Mouse (Mus musculus): ENCODE measurements around the gene Olfr97.
"Not testable (repeated sequence)": the region's sequence is repeated elsewhere in the genome, so short reads cannot be mapped to it uniquely, and the experiment has no call there.

Olfr97 gene

GRCm38 (mm10) chr17:37237230-37237629 lies at the start of gene Olfr97:
Gene Olfr97 (minus strand): TSS chr17:37237330.
- not testable (repeated sequence) for DNase-seq (ENCODE audit: low spot score)

GRCm38 (mm10) chr17:37283360-37283759 lies 46.2 kb upstream of the Olfr97 start, which contains the start of gene Olfr99:
Gene Olfr99 (minus strand): TSS chr17:37283460.
- no peak for DNase-seq (ENCODE audit: low spot score)

GRCm38 (mm10) chr17:37280331-37280730 lies 43.2 kb upstream of the Olfr97 start:
- DNase-seq (ENCODE audit: low spot score), result no peak

GRCm38 (mm10) chr17:37276573-37276972 lies 39.4 kb upstream of the Olfr97 start:
- DNase-seq (ENCODE audit: low spot score), result no peak

- no peak for DNase-seq (ENCODE audit: low spot score)
These were observed 38.6 kb upstream of the Olfr97 start for GRCm38 (mm10) chr17:37275626-37276248.

GRCm38 (mm10) chr17:37270702-37271092 lies 33.6 kb upstream of the Olfr97 start:
- peak; percentile 17 for DNase-seq (ENCODE audit: low spot score)

- peak; percentile 95 for DNase-seq (ENCODE audit: low spot score)
These were observed 33.0 kb upstream of the Olfr97 start, which contains the start of gene H2-M3 for GRCm38 (mm10) chr17:37270058-37270701. Gene H2-M3 (plus strand): TSS chr17:37270220.

GRCm38 (mm10) chr17:37263626-37264025 lies 26.5 kb upstream of the Olfr97 start, which contains the start of gene Olfr98:
Gene Olfr98 (minus strand): TSS chr17:37263749.
- DNase-seq (ENCODE audit: low spot score), result no peak

- peak; percentile 7 for DNase-seq (ENCODE audit: low spot score)
These were observed 13.4 kb upstream of the Olfr97 start for GRCm38 (mm10) chr17:37250544-37250943.

GRCm38 (mm10) chr17:37249460-37249859 lies 12.3 kb upstream of the Olfr97 start:
- DNase-seq (ENCODE audit: low spot score), result no peak

GRCm38 (mm10) chr17:37246715-37247114 lies 9.6 kb upstream of the Olfr97 start:
- DNase-seq (ENCODE audit: low spot score), result peak; percentile 71

GRCm38 (mm10) chr17:37242198-37242597 lies 5.1 kb upstream of the Olfr97 start:
- DNase-seq (ENCODE audit: low spot score), result no peak

- no peak for DNase-seq (ENCODE audit: low spot score)
These were observed 15.3 kb downstream of the Olfr97 start for GRCm38 (mm10) chr17:37221879-37222278.

- no peak for DNase-seq (ENCODE audit: low spot score)
These were observed 17.3 kb downstream of the Olfr97 start, which contains the start of gene Olfr96 for GRCm38 (mm10) chr17:37219846-37220245. Gene Olfr96 (plus strand): TSS chr17:37220146.

GRCm38 (mm10) chr17:37218486-37218885 lies 18.6 kb downstream of the Olfr97 start:
- DNase-seq (ENCODE audit: low spot score), result no peak

- no peak for DNase-seq (ENCODE audit: low spot score)
These were observed 24.1 kb downstream of the Olfr97 start, which contains the start of gene Olfr95 for GRCm38 (mm10) chr17:37213018-37213417. Gene Olfr95 (minus strand): TSS chr17:37213118.

GRCm38 (mm10) chr17:37210884-37211768 lies 26.0 kb downstream of the Olfr97 start:
- peak; percentile 12 for DNase-seq (ENCODE audit: low spot score)

- DNase-seq (ENCODE audit: low spot score), result no peak
These were observed 33.3 kb downstream of the Olfr97 start for GRCm38 (mm10) chr17:37203917-37204236.

GRCm38 (mm10) chr17:37203206-37203916 lies 33.8 kb downstream of the Olfr97 start:
- peak; percentile 93 for DNase-seq (ENCODE audit: low spot score)

- DNase-seq (ENCODE audit: low spot score), result no peak
These were observed 36.2 kb downstream of the Olfr97 start, which contains the start of gene Olfr94 for GRCm38 (mm10) chr17:37200894-37201293. Gene Olfr94 (minus strand): TSS chr17:37200994.

GRCm38 (mm10) chr17:37196845-37197724 lies 40.0 kb downstream of the Olfr97 start:
- no peak for DNase-seq (ENCODE audit: low spot score)
